Mouse (Mus musculus) hindbrain, embryonic 16.5 days (tissue): Measurements from ENCODE around the gene Zeb2. TPM values are rescaled to one million over a fixed set of nuclear protein-coding genes. Genes with fewer than 3 reads are reported as not detected.

Experiments used
- ATAC-seq: fragments of 200-750 bp; cut with Nextera tagmentation; 2 replicates; pipeline ENCODE4 v1.8.0; 2017; ENCODE audit warnings: moderate TSS enrichment, moderate library complexity
- H3K27ac ChIP-seq: fragments of 300-500 bp; sonication (generic); 2 replicates; pipeline ENCODE4 v1.5.1; 2014; ENCODE audit warnings: low read depth, mild to moderate bottlenecking, control low read depth, low read length, moderate library complexity
- H3K27me3 ChIP-seq: fragments of 300-500 bp; sonication (generic); replicated peaks from 2 replicates; pipeline ENCODE4 v1.6.1; 2014; ENCODE audit warnings: low read length; ENCODE audit not compliant: control insufficient read depth, insufficient read depth
- H3K36me3 ChIP-seq: fragments of 300-500 bp; sonication (generic); 2 replicates; pipeline ENCODE4 v1.6.1; 2014; ENCODE audit warnings: mild to moderate bottlenecking, low read length, moderate library complexity, mixed read lengths; ENCODE audit not compliant: control insufficient read depth, insufficient read depth
- H3K4me1 ChIP-seq: fragments of 300-500 bp; sonication (generic); 2 replicates; pipeline ENCODE4 v1.6.1; 2014; ENCODE audit warnings: low read depth, low read length; ENCODE audit not compliant: control insufficient read depth, insufficient read depth
- H3K4me2 ChIP-seq: fragments of 300-500 bp; sonication (generic); 2 replicates; pipeline ENCODE4 v1.6.1; 2014; ENCODE audit warnings: mild to moderate bottlenecking, low read length, control low read depth, moderate library complexity
- H3K4me3 ChIP-seq: fragments of 300-500 bp; sonication (generic); 2 replicates; pipeline ENCODE4 v1.5.1; 2014; ENCODE audit warnings: mild to moderate bottlenecking, low read length, control low read depth, moderate library complexity
- H3K9ac ChIP-seq: fragments of 300-500 bp; sonication (generic); 2 replicates; pipeline ENCODE4 v1.6.1; 2014; ENCODE audit warnings: low read depth, mild to moderate bottlenecking, control low read depth, low read length, moderate library complexity
- H3K9me3 ChIP-seq: fragments of 300-500 bp; sonication (generic); 2 replicates; pipeline ENCODE4 v1.6.1; 2014; ENCODE audit warnings: mild to moderate bottlenecking, low read length, moderate library complexity; ENCODE audit not compliant: control insufficient read depth
- WGBS: fragments of 180-500 bp; shearing (Covaris S2); extraction: QIAGEN DNeasy Blood & Tissue Kit; methylation state at CpG from one replicate; pipeline ENCODE4 v1.1.7; 2014; 5-methylcytosine and 5-hydroxymethylcytosine counted together
- polyA plus RNA-seq: library from polyadenylated mRNA; unstranded; fragments of >200 nt; fragmentation: Nextera tagmentation; extraction: Ambion mirVana; gene quantifications from 2 replicates; pipeline ENCODE4 v1.2.1, GENCODE M21; 2015

The Zeb2 gene
- polyA plus RNA-seq, 1 experiment from 2014 or later: 30.3 TPM

DNA sequence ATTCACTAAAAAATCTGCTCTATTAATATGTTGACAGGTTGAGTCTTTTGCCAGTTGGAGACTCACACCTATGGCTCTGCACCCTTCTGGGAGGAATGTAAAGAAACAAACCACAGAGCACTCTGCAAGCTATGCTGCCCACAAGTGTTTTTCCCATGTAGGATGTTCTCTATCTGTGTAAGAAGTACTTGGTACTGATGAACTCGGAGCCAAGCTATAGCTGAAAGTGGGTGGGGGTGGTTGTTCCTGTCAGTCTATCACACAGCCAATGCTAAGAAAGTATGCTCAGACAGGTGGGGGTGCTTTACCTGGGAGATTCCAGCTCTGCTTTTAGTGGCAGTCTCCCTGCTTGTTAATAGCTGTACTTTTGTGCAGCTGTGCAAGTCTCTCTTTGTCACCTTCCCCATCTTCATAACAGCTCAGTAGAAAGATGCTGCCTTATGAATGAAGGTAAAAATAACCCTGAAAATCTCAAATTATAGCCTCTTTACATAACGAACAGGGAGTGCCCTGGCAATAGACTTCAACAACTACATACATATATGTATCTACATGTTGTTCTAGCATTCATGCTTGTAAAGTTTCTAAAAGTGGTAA lies 22.7 kb downstream of the Zeb2 start:
- H3K9ac ChIP-seq: no peak overlapping the region
- H3K4me2 ChIP-seq: no peak overlapping the region
- H3K9me3 ChIP-seq: no peaks in the 10 kb centered on the region
- no peak overlapping the region for H3K4me3 ChIP-seq
- H3K4me1 ChIP-seq: peaks cover 17% of the 10 kb centered on the region
- no peak for ATAC-seq
- no peaks in the 10 kb centered on the region for H3K27me3 ChIP-seq
- 80% methylated on average over 2 of the region's 2 CpGs for WGBS
- no peak overlapping the region for H3K27ac ChIP-seq
- H3K36me3 ChIP-seq: no peaks in the 10 kb centered on the region

DNA sequence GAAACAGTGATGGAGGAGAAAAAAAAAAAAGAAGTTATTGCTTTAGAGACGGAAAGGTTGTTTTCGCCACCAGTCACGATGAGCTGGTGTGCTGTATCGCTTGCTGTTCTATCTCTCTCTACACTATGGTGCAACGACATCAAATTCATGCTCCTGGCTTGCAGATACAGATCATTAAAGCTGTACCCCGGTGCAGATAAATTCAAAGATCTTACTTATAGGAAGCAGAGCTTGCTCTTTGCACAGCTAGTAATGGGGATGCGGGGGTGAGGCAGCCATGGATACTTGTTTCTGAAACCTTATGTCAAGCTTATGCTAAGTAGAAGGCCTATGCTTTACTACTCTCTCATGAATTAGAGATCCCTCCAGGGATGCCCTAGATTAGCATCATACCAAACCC lies 23.7 kb downstream of the Zeb2 start:
- Histone ChIP-seq H3K4me2 (no peak overlapping the region), H3K36me3 (no peaks in the 10 kb centered on the region), H3K4me1 (peaks cover 26% of the 10 kb centered on the region), H3K9me3 (no peaks in the 10 kb centered on the region), H3K27ac (no peak overlapping the region), H3K27me3 (no peaks in the 10 kb centered on the region), H3K4me3 (no peak overlapping the region), H3K9ac (no peak overlapping the region)
- 73% methylated on average over 7 of the region's 7 CpGs for WGBS
- no peak for ATAC-seq

DNA sequence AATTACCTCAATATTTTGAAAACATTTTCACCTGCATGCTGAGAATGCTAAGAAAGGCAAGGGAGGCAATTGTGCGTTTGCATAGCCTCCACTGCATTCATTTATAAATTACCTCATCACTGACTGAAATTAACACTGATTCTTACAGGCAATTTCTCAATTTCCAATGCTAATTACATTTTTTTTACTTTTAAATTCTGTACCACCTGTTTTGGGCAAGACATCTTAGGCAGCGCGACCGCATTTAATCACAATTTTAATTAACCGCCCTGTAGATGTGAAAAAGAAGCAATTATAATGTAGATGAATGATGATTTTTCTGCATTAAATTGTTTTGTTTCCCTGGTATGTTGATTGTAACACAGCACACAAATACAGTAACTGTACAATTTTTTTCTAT lies 24.5 kb downstream of the Zeb2 start:
- ATAC-seq: no peak
- peaks cover 23% of the 10 kb centered on the region for H3K4me1 ChIP-seq
- 61% methylated on average over 5 of the region's 5 CpGs for WGBS
- H3K9ac ChIP-seq: no peak overlapping the region
- H3K4me2 ChIP-seq: no peak overlapping the region
- no peak overlapping the region for H3K4me3 ChIP-seq
- H3K9me3 ChIP-seq: no peaks in the 10 kb centered on the region
- no peaks in the 10 kb centered on the region for H3K36me3 ChIP-seq
- H3K27me3 ChIP-seq: no peaks in the 10 kb centered on the region
- no peak overlapping the region for H3K27ac ChIP-seq

DNA sequence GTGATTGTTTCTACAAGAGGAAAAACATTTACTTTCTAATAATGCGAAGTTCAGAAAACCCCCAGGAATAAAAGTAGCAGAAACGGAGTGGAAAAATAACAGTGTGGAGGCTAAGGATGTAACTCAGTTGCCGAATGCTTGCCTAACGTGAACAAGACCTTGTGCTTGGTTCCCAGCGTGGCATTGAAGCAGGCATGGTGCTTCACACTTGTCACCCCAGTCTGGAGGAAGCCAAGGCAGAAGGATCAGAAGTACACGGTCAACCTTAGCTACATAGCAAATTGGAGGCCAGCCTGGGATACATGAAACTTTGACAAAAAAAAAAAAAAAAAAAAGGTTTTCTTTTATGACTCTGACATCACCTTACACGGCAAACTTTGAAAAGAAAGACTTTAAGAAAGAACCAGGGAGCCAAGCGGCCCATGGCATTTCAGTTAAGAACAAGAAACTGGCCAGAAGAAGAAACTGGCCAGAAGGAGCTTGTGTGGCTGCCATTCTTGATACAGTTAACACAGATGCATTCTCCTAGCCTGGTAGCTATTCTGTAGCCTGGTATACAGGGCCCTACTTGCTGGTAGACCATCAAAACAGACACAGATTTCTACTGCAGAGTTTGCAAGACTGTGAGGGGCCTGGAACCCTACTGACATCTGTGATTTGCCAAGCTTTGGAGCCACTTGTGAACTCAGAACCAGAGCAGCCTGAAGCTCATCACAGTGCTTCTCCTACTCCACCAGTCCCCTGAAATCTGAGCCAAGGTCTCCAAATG lies 26.5 kb downstream of the Zeb2 start:
- no peaks in the 10 kb centered on the region for H3K36me3 ChIP-seq
- no peak overlapping the region for H3K4me2 ChIP-seq
- H3K9me3 ChIP-seq: no peaks in the 10 kb centered on the region
- H3K27ac ChIP-seq: no peak overlapping the region
- H3K4me1 ChIP-seq: peaks cover 12% of the 10 kb centered on the region
- no peak overlapping the region for H3K4me3 ChIP-seq
- 86% methylated on average over 8 of the region's 8 CpGs for WGBS
- H3K27me3 ChIP-seq: no peaks in the 10 kb centered on the region
- ATAC-seq: no peak
- H3K9ac ChIP-seq: no peak overlapping the region

DNA sequence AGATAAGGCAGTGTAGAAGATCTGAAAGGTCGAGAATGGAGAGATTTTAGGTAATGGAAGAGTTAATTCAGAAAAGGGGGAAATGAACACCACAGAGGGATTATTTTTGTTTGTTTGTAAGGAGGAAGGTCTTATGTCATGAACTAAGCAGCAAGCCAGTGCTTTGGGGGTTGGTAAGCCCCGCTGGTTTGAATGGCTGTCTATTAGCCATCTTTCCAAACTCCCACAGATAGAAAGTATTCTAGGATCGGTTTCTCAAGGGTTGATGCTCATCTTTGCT lies 28.0 kb downstream of the Zeb2 start:
- no peak overlapping the region for H3K4me2 ChIP-seq
- no peak overlapping the region for H3K9ac ChIP-seq
- H3K4me3 ChIP-seq: no peak overlapping the region
- no peaks in the 10 kb centered on the region for H3K27me3 ChIP-seq
- no peaks in the 10 kb centered on the region for H3K9me3 ChIP-seq
- no peaks in the 10 kb centered on the region for H3K36me3 ChIP-seq
- ATAC-seq: no peak
- WGBS: 46% methylated on average over 3 of the region's 3 CpGs
- H3K4me1 ChIP-seq: peaks cover 12% of the 10 kb centered on the region
- H3K27ac ChIP-seq: no peak overlapping the region

DNA sequence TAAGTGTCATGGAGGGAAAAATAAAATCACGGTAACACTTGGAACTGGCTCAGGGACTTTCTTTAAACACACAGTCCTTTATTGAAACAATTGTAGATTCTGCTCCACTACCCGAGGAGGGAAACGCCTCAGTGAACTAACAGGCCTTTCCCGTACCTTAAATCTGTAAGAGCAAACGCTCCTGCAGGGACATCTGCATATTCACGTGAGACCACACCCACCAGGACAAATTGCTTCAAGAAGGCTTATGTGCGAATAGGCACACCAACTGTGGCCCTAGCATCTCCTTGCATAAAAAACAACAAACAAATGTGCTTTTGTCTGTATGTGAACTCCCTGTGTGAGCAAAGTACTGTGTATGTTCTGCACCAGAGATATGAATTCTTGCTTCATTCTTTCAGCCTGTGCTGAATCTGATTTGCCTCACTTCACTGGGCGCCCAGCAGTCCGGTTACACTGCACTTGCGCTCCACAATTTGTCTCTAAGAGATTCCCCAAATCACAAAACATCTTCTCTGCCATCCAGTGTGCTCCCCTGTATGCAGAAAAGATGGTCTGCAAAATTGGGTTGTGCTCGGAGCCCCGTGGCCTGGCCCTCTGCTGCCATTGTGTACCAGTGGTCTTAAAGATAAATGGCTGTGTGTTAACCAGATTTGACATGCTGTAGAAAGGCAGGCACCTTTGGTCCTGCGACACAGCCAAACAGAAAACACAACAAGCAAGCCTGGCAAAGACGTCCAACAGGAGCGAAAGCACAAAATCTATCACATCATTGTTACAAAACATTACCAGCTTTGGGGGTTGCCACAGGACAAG lies 28.6 kb downstream of the Zeb2 start:
- Histone ChIP-seq H3K4me3 (no peak overlapping the region), H3K27ac (peak overlapping the region; percentile 27), H3K4me2 (peak overlapping the region; percentile 22; the same call in 1 of the 2 replicates), H3K4me1 (peaks cover 12% of the 10 kb centered on the region), H3K36me3 (no peaks in the 10 kb centered on the region), H3K9ac (no peak overlapping the region), H3K27me3 (no peaks in the 10 kb centered on the region), H3K9me3 (no peaks in the 10 kb centered on the region)
- whole genome bisulfite sequencing: 22% methylated on average over 15 of the region's 15 CpGs
- peak; percentile 38; the same call in 1 of the 2 replicates for ATAC-seq

DNA sequence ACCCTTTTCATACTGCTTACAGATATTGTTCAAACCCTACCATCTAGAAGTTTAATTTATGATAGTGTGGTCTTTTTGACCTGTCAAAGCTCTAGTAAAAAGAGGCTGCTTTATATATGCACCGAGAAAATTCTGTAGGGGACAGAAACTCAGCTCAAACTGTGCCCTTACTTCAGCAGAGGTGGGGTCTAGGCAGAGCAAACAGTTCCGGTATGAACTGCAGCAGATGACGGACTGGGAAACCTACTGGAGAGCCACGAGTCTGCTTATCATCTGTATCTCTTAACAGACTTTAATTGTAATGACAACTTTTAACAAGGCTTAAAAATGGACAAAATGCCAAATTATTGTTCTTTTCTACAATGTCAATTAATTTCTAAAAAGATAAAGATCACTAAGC lies 30.0 kb downstream of the Zeb2 start:
- no peak overlapping the region for H3K9ac ChIP-seq
- no peak for ATAC-seq
- no peaks in the 10 kb centered on the region for H3K9me3 ChIP-seq
- no peak overlapping the region for H3K4me3 ChIP-seq
- H3K4me2 ChIP-seq: no peak overlapping the region
- WGBS: 55% methylated on average over 4 of the region's 4 CpGs
- no peaks in the 10 kb centered on the region for H3K27me3 ChIP-seq
- H3K36me3 ChIP-seq: no peaks in the 10 kb centered on the region
- no peak overlapping the region for H3K27ac ChIP-seq
- peaks cover 16% of the 10 kb centered on the region for H3K4me1 ChIP-seq

DNA sequence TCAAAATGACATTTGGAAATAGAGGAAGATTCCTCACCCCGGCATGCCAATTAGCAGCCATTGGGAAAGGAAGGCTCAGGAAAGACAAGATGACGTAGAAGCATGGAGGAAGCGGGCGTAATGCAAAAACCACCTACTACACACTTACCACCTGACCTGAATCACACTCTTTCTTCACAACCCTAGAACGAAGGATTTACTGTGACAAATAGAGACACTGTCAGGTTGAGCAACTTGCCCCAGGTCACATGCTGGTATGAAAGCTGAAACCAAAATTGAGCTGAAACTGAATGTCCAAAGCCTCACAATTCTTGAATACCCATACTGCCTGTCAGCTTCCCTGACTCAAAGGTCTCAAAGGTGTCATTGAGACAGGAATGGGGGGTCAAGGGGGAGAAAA lies 31.5 kb downstream of the Zeb2 start:
- no peaks in the 10 kb centered on the region for H3K36me3 ChIP-seq
- H3K4me2 ChIP-seq: no peak overlapping the region
- peaks cover 19% of the 10 kb centered on the region for H3K4me1 ChIP-seq
- H3K9ac ChIP-seq: no peak overlapping the region
- H3K27ac ChIP-seq: no peak overlapping the region
- H3K9me3 ChIP-seq: no peaks in the 10 kb centered on the region
- H3K4me3 ChIP-seq: no peak overlapping the region
- ATAC-seq: no peak
- no peaks in the 10 kb centered on the region for H3K27me3 ChIP-seq
- WGBS: 89% methylated on average over 5 of the region's 5 CpGs

DNA sequence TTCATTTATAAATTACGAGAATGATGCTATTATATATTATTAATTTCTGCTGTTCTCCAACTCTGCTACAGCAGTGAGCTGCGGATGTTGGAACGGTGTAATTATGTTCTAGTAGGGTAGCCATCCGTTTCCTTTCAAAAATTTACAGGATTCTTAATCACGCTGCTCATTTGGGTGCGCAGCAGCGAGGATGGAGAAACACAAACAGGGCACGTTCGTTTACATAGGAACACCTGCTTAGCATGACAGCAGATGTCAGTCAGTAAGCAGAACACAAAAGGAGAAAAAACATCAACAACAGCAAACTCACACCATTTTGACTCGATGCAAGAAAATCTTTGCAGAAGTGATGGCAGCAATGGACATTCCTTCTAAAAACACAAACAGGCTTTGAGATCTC lies 34.2 kb downstream of the Zeb2 start:
- H3K4me2 ChIP-seq: peak overlapping the region; percentile 26; the same call in 1 of the 2 replicates
- no peaks in the 10 kb centered on the region for H3K27me3 ChIP-seq
- no peaks in the 10 kb centered on the region for H3K36me3 ChIP-seq
- H3K4me3 ChIP-seq: no peak overlapping the region
- H3K9ac ChIP-seq: no peak overlapping the region
- peaks cover 6% of the 10 kb centered on the region for H3K4me1 ChIP-seq
- H3K9me3 ChIP-seq: no peaks in the 10 kb centered on the region
- H3K27ac ChIP-seq: peak overlapping the region; percentile 16; the same call in 1 of the 2 replicates
- WGBS: 43% methylated on average over 10 of the region's 10 CpGs
- ATAC-seq: no peak
